Mouse (Mus musculus) hindbrain, embryonic 14.5 days (tissue): ENCODE data around the gene Sec22c. TPM values are rescaled to one million over a fixed set of nuclear protein-coding genes. Genes with fewer than 3 reads are reported as not detected.

Experiments used
- ATAC-seq: fragments of 200-750 bp; cut with Nextera tagmentation; 2 replicates; pipeline ENCODE4 v1.8.0; 2017; ENCODE audit warnings: moderate number of reproducible peaks, mild to moderate bottlenecking, moderate TSS enrichment, moderate library complexity; ENCODE audit not compliant: low FRiP score
- DNase-seq: peaks from one replicate; pipeline ENCODE4 v3.0.0-alpha.2; 2015; ENCODE audit warnings: low spot score
- H3K27ac ChIP-seq: fragments of 300-500 bp; sonication (generic); 2 replicates; pipeline ENCODE4 v1.5.1; 2014; ENCODE audit warnings: mild to moderate bottlenecking, moderate library complexity
- H3K27me3 ChIP-seq: fragments of 300-500 bp; sonication (generic); 2 replicates; pipeline ENCODE4 v1.6.1; 2014; ENCODE audit warnings: mild to moderate bottlenecking, low read length, mixed read lengths; ENCODE audit not compliant: control insufficient read depth, insufficient read depth
- H3K36me3 ChIP-seq: fragments of 300-500 bp; sonication (generic); replicated peaks from 2 replicates; pipeline ENCODE4 v1.6.1; 2014; ENCODE audit not compliant: control insufficient read depth, insufficient read depth
- H3K4me1 ChIP-seq: fragments of 300-500 bp; sonication (generic); replicated peaks from 2 replicates; pipeline ENCODE4 v1.6.1; 2014; ENCODE audit warnings: antibody characterized with exemption, low read length, mixed read lengths; ENCODE audit not compliant: control insufficient read depth, insufficient read depth
- H3K4me2 ChIP-seq: fragments of 300-500 bp; sonication (generic); replicated peaks from 2 replicates; pipeline ENCODE4 v1.6.1; 2014; ENCODE audit warnings: mild to moderate bottlenecking, moderate library complexity
- H3K4me3 ChIP-seq: fragments of 300-500 bp; sonication (generic); replicated peaks from 2 replicates; pipeline ENCODE4 v1.5.1; 2014; ENCODE audit warnings: mild to moderate bottlenecking, low read length
- H3K9ac ChIP-seq: fragments of 300-500 bp; sonication (generic); 2 replicates; pipeline ENCODE4 v1.6.1; 2014
- H3K9me3 ChIP-seq: fragments of 300-500 bp; sonication (generic); 2 replicates; pipeline ENCODE4 v1.6.1; 2016; ENCODE audit warnings: low read length; ENCODE audit not compliant: control insufficient read depth
- WGBS: fragments of 180-500 bp; shearing (Covaris S2); extraction: QIAGEN DNeasy Blood & Tissue Kit; methylation state at CpG from one replicate; pipeline ENCODE4 v1.1.7; 2014; 5-methylcytosine and 5-hydroxymethylcytosine counted together
- polyA plus RNA-seq: library from polyadenylated mRNA; unstranded; fragments of >200 nt; fragmentation: Nextera tagmentation; extraction: Ambion mirVana; gene quantifications from 2 replicates; pipeline ENCODE4 v1.2.1, GENCODE M21; 2014

Sec22c gene
- polyA plus RNA-seq, 1 experiment from 2014 or later: 21.6 TPM

DNA sequence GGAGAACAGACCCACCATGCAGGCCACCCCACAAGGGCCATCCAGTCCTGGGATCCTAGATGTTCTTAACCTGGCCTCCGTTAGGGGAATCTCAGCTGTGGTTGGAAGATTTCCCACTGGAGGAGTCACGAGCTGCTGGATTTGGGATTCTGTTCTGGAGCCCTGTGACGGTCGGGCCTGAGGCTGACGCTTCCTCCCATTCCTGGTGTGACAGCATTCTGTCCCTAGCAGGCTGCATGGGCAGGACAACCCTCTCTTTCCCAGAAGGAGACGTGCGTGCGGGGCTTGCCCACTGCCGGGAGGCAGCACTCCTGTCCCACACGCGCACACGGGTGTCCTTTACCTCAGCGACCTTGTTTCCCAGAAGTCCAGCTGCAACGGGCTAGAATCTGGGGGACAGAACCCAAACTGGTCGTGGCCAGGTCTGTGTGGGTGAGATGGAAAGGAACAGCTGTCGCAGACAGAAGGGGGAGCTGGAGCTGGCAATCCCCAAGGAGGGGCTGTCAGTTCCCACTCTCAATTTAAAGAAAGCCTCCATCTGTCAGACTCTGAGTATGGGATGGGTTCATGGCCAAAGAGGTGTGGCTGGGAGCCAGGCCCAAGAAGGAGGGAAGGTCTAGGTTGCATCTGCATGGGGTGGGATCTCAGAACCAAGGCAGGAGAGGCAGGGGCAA is 38.2 kb downstream of the Sec22c start:
- H3K9ac ChIP-seq: no peak overlapping the region

DNA sequence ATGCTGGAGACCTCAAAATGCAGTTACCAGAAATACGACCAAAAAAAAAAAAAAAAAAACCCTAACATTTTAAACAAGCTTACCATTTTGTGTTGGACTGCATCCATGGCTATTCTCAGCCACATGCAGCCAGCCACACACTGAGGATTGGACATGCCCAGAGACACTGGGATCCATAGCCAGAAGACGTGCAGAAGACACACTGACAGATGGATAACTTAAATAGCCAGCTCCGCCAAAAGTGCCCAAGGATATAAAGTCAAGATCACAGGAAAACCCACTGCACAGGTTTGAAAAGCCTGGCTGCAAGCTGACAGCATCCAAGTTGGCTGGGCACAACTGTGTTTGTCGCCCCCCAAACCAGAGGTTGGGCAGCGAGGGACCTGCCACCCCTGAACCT is 41.2 kb downstream of the Sec22c start:
- no peak overlapping the region for H3K4me2 ChIP-seq
- 84% methylated on average over 5 of the region's 5 CpGs for WGBS
- H3K36me3 ChIP-seq: no peaks in the 10 kb centered on the region
- H3K9ac ChIP-seq: no peak overlapping the region
- no peaks in the 10 kb centered on the region for H3K9me3 ChIP-seq
- H3K4me3 ChIP-seq: no peak overlapping the region
- H3K4me1 ChIP-seq: peaks cover 8% of the 10 kb centered on the region; the same call in 1 of the 2 replicates
- H3K27me3 ChIP-seq: 0 out of 2 replicates have a peak, but pooled peaks cover 7% of the 10 kb centered on the region
- ATAC-seq: no peak
- no peak for DNase-seq
- H3K27ac ChIP-seq: no peak overlapping the region

More for the DNA sequence above, 38.2 kb downstream of the Sec22c start:
- WGBS: 40% methylated on average over 16 of the region's 16 CpGs
- DNase-seq (peak; percentile 50), ATAC-seq (no peak)
- Histone ChIP-seq H3K4me1 (peaks cover 12% of the 10 kb centered on the region; the same call in 1 of the 2 replicates), H3K9me3 (no peaks in the 10 kb centered on the region), H3K27me3 (0 out of 2 replicates have a peak, but pooled peaks cover 8% of the 10 kb centered on the region), H3K4me2 (no peak overlapping the region), H3K27ac (no peak overlapping the region), H3K36me3 (no peaks in the 10 kb centered on the region), H3K4me3 (no peak overlapping the region)

DNA sequence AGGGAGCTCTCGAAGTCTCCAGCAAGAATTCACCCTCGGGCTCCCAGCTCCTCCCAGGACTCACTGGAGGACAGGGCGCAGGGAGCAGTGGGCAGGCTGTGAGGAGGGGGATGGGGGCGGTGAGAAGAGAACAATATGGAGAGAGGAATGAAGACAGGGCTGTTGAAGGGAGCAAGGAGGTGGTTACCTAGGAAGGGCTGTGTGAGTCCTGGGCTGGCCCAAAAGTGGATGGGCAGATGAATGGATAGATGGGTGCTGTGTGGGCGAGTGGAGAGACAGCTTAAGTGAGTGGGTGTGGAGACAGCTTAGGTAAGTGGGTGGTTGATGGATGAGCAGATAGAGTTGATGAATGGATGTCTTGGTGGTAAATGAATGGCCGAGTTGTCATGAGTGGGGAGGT is 41.8 kb downstream of the Sec22c start:
- no peak for DNase-seq
- 77% methylated on average over 6 of the region's 6 CpGs for WGBS
- no peak overlapping the region for H3K27ac ChIP-seq
- peaks cover 8% of the 10 kb centered on the region; the same call in 1 of the 2 replicates for H3K4me1 ChIP-seq
- no peaks in the 10 kb centered on the region for H3K36me3 ChIP-seq
- H3K4me3 ChIP-seq: no peak overlapping the region
- H3K9me3 ChIP-seq: no peaks in the 10 kb centered on the region
- ATAC-seq: no peak
- no peak overlapping the region for H3K4me2 ChIP-seq
- H3K27me3 ChIP-seq: 0 out of 2 replicates have a peak, but pooled peaks cover 2% of the 10 kb centered on the region
- H3K9ac ChIP-seq: no peak overlapping the region

DNA sequence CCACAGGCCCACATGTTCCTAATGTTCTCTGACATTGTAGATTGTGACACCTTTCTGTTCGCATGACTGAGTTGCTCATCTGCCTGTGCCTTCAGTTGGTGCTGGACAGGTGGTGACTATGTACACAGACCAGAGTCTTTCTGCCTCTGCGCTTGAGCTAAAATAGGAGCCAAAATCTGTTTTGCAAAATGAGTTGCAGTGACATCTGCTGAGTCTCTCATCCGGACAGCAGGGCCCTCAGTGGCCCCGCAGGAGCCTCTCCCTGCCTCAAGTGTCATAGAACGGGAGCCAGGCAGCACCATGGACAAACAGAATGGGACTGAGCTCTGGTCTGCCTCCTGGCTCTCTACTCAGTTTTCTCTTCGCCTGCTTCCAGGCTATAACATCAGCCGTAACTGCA is 45.5 kb downstream of the Sec22c start:
- ATAC-seq (no peak), DNase-seq (no peak)

DNA sequence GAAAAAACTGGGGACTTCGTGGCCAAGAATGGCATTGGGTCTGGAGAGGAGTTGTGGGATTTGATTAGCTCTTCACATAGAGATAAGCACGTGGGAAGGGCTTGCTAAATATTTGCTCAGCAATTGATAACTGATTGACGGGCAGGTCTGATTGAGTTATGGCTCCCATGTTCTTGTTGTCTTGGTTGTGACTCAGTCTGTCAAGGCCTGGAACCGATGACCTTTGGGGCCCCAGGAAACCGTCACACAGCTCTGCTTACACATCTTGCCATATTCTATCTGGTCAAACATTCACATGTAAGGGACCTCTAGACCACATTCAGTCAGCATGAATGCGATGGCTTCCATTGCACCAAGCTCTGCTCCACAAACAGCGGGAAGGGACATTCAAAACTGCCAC is 47.0 kb downstream of the Sec22c start:
- 82% methylated on average over 7 of the region's 7 CpGs for WGBS
- H3K9me3 ChIP-seq: no peaks in the 10 kb centered on the region
- DNase-seq (no peak), ATAC-seq (no peak)
- no peak overlapping the region for H3K4me2 ChIP-seq
- H3K27me3 ChIP-seq: no peaks in the 10 kb centered on the region
- H3K36me3 ChIP-seq: no peaks in the 10 kb centered on the region
- no peak overlapping the region for H3K9ac ChIP-seq
- H3K27ac ChIP-seq: no peak overlapping the region
- H3K4me3 ChIP-seq: no peak overlapping the region
- no peaks in the 10 kb centered on the region for H3K4me1 ChIP-seq

More for the DNA sequence above, 45.5 kb downstream of the Sec22c start:
- Histone ChIP-seq H3K4me3 (no peak overlapping the region), H3K9me3 (no peaks in the 10 kb centered on the region), H3K36me3 (no peaks in the 10 kb centered on the region), H3K27me3 (no peaks in the 10 kb centered on the region), H3K27ac (no peak overlapping the region), H3K4me1 (no peaks in the 10 kb centered on the region), H3K9ac (no peak overlapping the region), H3K4me2 (no peak overlapping the region)
- WGBS: 81% methylated on average over 7 of the region's 7 CpGs

DNA sequence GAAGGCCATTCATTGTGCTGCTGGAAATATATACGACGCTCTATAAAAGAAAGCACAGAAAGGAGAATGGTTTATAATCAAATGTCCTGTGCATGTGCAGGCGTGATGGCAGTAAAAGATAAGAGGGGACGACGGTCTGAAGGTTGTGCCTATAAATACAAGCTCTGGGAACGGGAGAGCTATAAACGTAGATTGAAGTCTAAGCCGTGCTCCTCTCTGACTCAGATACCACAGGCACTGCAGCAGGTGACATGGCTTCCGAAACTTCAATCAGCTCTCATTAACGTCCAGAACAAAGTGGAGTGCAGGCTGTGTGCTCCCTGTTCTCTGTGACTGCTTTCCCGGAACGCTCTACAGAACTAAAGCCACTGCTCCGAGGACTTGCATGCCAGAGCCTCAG is 48.1 kb downstream of the Sec22c start:
- WGBS: 66% methylated on average over 13 of the region's 13 CpGs
- no peaks in the 10 kb centered on the region for H3K27me3 ChIP-seq
- no peaks in the 10 kb centered on the region for H3K9me3 ChIP-seq
- no peak overlapping the region for H3K4me2 ChIP-seq
- H3K4me1 ChIP-seq: no peaks in the 10 kb centered on the region
- no peaks in the 10 kb centered on the region for H3K36me3 ChIP-seq
- no peak overlapping the region for H3K4me3 ChIP-seq
- no peak for DNase-seq
- H3K9ac ChIP-seq: no peak overlapping the region
- H3K27ac ChIP-seq: no peak overlapping the region
- no peak for ATAC-seq

DNA sequence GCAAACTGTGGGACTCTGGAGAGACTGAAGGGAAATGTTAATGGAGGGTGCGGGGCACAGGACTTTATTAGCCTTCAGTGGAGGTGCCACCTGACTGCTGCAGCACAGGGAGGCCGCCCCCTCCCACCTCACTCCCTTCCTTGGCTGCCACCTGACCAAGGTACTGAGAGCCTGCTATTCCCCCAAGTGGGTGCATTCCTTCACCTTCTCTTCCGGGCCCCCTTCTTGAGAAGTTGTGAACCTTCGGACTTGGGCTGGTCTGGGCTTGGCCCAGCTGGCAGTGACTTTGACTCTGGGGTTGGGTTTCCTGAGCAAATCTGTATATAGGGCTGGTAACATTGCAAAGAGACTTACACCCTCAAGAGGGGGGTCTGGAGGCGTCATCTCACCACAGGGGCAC is 49.0 kb downstream of the Sec22c start:
- DNase-seq: no peak
- 89% methylated on average over 5 of the region's 5 CpGs for WGBS
- Histone ChIP-seq H3K9ac (no peak overlapping the region), H3K4me2 (no peak overlapping the region), H3K4me3 (no peak overlapping the region), H3K27ac (no peak overlapping the region), H3K27me3 (no peaks in the 10 kb centered on the region), H3K4me1 (no peaks in the 10 kb centered on the region), H3K9me3 (no peaks in the 10 kb centered on the region), H3K36me3 (no peaks in the 10 kb centered on the region)
- no peak for ATAC-seq

DNA sequence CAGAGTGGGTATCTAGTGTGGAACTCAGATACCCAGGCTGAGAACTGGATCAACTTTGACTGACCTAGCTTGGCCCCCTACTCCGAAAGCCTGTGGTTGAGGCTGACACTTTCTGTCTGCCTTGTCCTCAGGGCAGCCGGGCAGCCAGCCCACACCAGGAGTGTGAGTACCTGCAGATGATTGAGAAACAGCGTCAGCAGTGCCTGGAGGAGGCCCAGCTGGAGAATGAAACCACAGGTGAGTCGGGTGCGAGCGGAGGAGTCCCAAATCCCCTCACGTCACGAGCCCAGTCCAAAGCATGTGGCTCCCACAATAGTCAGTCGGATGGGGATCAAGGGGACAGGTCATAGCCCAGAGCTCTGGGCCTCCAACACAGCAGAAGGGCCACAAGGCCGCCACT is 51.6 kb downstream of the Sec22c start:
- Histone ChIP-seq H3K9me3 (no peaks in the 10 kb centered on the region), H3K4me3 (no peak overlapping the region), H3K9ac (no peak overlapping the region), H3K4me2 (no peak overlapping the region), H3K4me1 (no peaks in the 10 kb centered on the region), H3K27me3 (no peaks in the 10 kb centered on the region), H3K36me3 (no peaks in the 10 kb centered on the region), H3K27ac (no peak overlapping the region)
- no peak for DNase-seq
- no peak for ATAC-seq
- 91% methylated on average over 10 of the region's 10 CpGs for WGBS

DNA sequence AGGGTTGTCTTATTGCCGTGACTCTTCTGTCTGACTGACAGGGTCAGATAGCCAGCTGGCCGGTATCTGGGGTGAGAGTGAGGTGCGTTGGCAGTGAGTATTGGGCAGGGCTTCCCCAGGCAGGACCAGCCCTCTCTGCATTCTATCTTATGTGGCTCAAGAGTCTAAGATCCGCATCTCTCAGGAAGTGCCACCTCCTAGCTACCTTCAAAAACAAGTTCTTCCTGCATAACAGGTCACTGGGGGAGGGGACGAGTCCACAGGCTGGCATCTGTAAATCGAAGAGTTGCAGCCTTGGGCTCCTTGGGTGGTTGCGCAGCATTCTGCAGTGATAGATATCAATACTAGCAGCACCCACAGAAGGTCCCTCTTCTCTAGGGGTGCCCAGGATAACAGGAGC is 58.3 kb downstream of the Sec22c start:
- no peaks in the 10 kb centered on the region for H3K9me3 ChIP-seq
- no peak overlapping the region for H3K4me2 ChIP-seq
- H3K4me1 ChIP-seq: no peaks in the 10 kb centered on the region
- no peak overlapping the region for H3K9ac ChIP-seq
- 79% methylated on average over 7 of the region's 7 CpGs for WGBS
- no peak for DNase-seq
- peaks cover 24% of the 10 kb centered on the region for H3K27me3 ChIP-seq
- H3K36me3 ChIP-seq: no peaks in the 10 kb centered on the region
- H3K27ac ChIP-seq: no peak overlapping the region
- no peak overlapping the region for H3K4me3 ChIP-seq
- no peak for ATAC-seq

DNA sequence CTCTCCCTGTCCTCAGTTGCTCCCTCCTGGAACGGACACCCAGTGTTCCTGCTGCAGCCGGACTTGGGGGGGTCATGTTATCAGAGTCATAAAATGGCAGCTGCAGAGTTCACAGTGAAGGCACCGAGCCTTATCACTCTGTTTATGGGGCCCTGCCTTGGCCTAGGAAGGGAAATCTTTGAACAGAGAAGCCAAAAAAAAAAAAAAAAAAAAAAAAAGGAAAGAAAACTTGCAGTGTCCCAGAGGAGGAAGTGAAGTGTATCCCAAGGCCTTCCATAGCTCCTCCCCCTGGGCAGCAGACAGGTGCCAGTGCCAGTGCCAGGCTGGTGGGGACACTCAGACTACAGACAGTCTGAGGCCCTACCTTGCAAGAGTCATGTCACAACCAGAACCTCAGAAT is 60.4 kb downstream of the Sec22c start:
- H3K4me1 ChIP-seq: no peaks in the 10 kb centered on the region; the same call in 1 of the 2 replicates
- H3K27me3 ChIP-seq: peaks cover 46% of the 10 kb centered on the region
- H3K36me3 ChIP-seq: no peaks in the 10 kb centered on the region
- DNase-seq: no peak
- no peak overlapping the region for H3K27ac ChIP-seq
- no peak for ATAC-seq
- no peaks in the 10 kb centered on the region for H3K9me3 ChIP-seq
- no peak overlapping the region for H3K9ac ChIP-seq
- 82% methylated on average over 3 of the region's 3 CpGs for WGBS
- H3K4me2 ChIP-seq: no peak overlapping the region
- H3K4me3 ChIP-seq: no peak overlapping the region
